Mouse (Mus musculus) embryonic facial prominence, embryonic 10.5 days (tissue): Measurements from ENCODE around the gene AU022252. TPM values are rescaled to one million over a fixed set of nuclear protein-coding genes. Genes with fewer than 3 reads are reported as not detected.
A peak's percentile ranks its signal among the peaks of the same experiment; 100 is the strongest.

Experiments
- DNase-seq: peaks from one replicate; pipeline ENCODE4 v3.0.0-alpha.2; 2017; ENCODE audit warnings: low spot score
- H3K27ac ChIP-seq: fragments of 300-500 bp; sonication (generic); replicated peaks from 2 replicates; pipeline ENCODE4 v1.5.1; 2016; ENCODE audit warnings: mild to moderate bottlenecking
- H3K27me3 ChIP-seq: fragments of 300-500 bp; sonication (generic); replicated peaks from 2 replicates; pipeline ENCODE4 v1.6.1; 2016; ENCODE audit warnings: low read depth, mild to moderate bottlenecking; ENCODE audit not compliant: poor library complexity, severe bottlenecking
- H3K36me3 ChIP-seq: fragments of 300-500 bp; sonication (generic); replicated peaks from 2 replicates; pipeline ENCODE4 v1.6.1; 2016; ENCODE audit warnings: mild to moderate bottlenecking, moderate library complexity
- H3K4me1 ChIP-seq: fragments of 300-500 bp; sonication (generic); 2 replicates; pipeline ENCODE4 v1.6.1; 2016
- H3K4me3 ChIP-seq: fragments of 300-500 bp; sonication (generic); 2 replicates; pipeline ENCODE4 v1.5.1; 2016; ENCODE audit warnings: mild to moderate bottlenecking, moderate library complexity
- H3K9me3 ChIP-seq: fragments of 300-500 bp; sonication (generic); 2 replicates; pipeline ENCODE4 v1.6.1; 2016; ENCODE audit warnings: mild to moderate bottlenecking
- WGBS: fragments of 180-500 bp; shearing (Covaris S2); methylation state at CpG from one replicate; pipeline ENCODE4 v1.1.7; 2016; 5-methylcytosine and 5-hydroxymethylcytosine counted together
- polyA plus RNA-seq: library from polyadenylated mRNA; unstranded; fragments of >200 nt; fragmentation: Nextera tagmentation; extraction: Ambion mirVana; gene quantifications from 2 replicates; pipeline ENCODE4 v1.2.1, GENCODE M21; 2016

The AU022252 gene
- polyA plus RNA-seq, 1 experiment from 2014 or later: 40.2 TPM

GRCm38 (mm10) chr4:119194909-119195581 is 37.5 kb downstream of the AU022252 start, which contains the start of gene Svbp:
Gene Svbp (plus strand): TSS chr4:119195306.
- H3K4me3 ChIP-seq: peak within 1 kb of the TSS; percentile 86
- no peaks in the 10 kb centered on the region for H3K9me3 ChIP-seq
- peak; percentile 97 for DNase-seq
- peaks cover 18% of the 10 kb centered on the region; the same call in 1 of the 2 replicates for H3K36me3 ChIP-seq
- H3K4me1 ChIP-seq: peaks cover 31% of the 10 kb centered on the region
- H3K27me3 ChIP-seq: no peaks in the 10 kb centered on the region
- under 1% methylated on average over 47 of the region's 47 CpGs for WGBS
- H3K27ac ChIP-seq: peak within 1 kb of the TSS; percentile 90

GRCm38 (mm10) chr4:119192757-119193156 is 39.8 kb downstream of the AU022252 start:
- 91% methylated on average over 4 of the region's 4 CpGs for WGBS
- no peak overlapping the region for H3K27ac ChIP-seq
- H3K4me1 ChIP-seq: peaks cover 25% of the 10 kb centered on the region
- H3K36me3 ChIP-seq: peaks cover 8% of the 10 kb centered on the region; the same call in 1 of the 2 replicates
- H3K27me3 ChIP-seq: no peaks in the 10 kb centered on the region
- H3K9me3 ChIP-seq: no peaks in the 10 kb centered on the region
- H3K4me3 ChIP-seq: no peak overlapping the region
- no peak for DNase-seq

DNA sequence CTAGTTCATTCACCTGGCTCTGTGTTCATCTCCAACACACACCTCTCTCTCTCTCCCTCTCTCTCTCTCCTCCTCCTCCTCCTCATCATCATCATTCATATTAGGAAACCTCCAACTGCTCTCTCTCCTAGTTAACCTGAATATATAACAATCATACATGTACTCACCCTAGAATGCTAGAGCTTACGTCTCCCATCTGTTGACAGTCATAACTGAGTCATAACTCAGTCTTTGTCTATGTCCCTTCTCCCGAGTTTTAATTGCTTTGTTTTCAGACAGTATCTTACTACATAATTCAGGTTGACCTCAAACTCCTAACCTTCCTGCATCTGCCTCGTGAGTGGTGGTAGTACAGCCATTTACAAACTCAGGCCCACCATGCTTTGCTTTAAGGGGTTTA is 41.2 kb downstream of the AU022252 start:
- H3K27ac ChIP-seq: no peak overlapping the region
- no peak overlapping the region for H3K4me3 ChIP-seq
- H3K4me1 ChIP-seq: peaks cover 12% of the 10 kb centered on the region
- DNase-seq: no peak
- no peaks in the 10 kb centered on the region for H3K9me3 ChIP-seq
- no peaks in the 10 kb centered on the region for H3K27me3 ChIP-seq
- WGBS: 73% methylated on average over 3 of the region's 3 CpGs
- no peaks in the 10 kb centered on the region for H3K36me3 ChIP-seq

DNA sequence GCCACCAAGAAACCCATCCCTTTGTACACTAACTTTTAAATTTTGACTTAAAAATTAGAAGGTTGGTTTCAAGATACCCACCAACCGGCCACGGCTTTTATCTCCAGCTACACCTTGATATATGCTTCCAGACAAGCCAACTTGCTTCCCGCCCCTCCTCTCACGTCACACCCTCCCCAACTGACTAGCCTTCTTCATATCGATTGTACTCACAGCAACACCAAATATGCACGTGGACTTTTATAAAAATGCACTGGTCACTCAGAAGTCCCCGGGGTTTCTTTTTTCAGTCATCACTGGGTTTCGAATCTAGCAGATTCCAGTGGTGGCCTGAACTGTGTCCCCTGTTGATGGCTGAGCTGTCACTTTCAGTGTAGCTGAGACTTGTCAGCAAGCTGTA is 41.9 kb downstream of the AU022252 start:
- no peak overlapping the region for H3K4me3 ChIP-seq
- H3K36me3 ChIP-seq: no peaks in the 10 kb centered on the region
- no peaks in the 10 kb centered on the region for H3K9me3 ChIP-seq
- H3K4me1 ChIP-seq: peaks cover 6% of the 10 kb centered on the region; the same call in 1 of the 2 replicates
- H3K27me3 ChIP-seq: no peaks in the 10 kb centered on the region
- H3K27ac ChIP-seq: no peak overlapping the region
- DNase-seq: no peak
- WGBS: 89% methylated on average over 8 of the region's 8 CpGs

DNA sequence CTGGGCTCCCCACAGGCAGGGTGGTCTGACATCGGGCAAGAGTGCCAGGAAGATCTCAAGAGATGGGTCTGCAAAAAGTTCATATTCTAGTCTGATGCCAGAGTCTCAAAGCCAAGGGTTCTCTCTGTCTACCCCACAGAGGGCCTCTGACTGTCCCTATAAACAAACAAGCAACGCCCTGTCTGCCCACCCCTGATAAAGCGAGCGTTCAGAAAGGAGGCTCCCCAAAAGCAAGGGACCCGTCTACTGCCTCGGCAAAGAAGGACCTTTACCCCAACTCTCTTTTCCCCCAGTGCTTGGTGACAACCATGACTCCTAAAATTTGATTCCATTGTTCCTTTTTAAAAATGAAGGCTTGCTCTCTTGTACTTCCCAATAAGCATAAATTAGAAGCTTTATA is 42.6 kb downstream of the AU022252 start, which contains the start of gene Ermap:
Gene Ermap, minus strand, starts transcription at position 148 of the 400 bp plus-strand sequence.
- Histone ChIP-seq H3K36me3 (no peaks in the 10 kb centered on the region), H3K4me3 (no peak within 1 kb of the TSS), H3K27ac (no peak within 1 kb of the TSS), H3K9me3 (no peaks in the 10 kb centered on the region), H3K27me3 (no peaks in the 10 kb centered on the region), H3K4me1 (no peaks in the 10 kb centered on the region)
- WGBS: 77% methylated on average over 6 of the region's 6 CpGs
- no peak for DNase-seq

DNA sequence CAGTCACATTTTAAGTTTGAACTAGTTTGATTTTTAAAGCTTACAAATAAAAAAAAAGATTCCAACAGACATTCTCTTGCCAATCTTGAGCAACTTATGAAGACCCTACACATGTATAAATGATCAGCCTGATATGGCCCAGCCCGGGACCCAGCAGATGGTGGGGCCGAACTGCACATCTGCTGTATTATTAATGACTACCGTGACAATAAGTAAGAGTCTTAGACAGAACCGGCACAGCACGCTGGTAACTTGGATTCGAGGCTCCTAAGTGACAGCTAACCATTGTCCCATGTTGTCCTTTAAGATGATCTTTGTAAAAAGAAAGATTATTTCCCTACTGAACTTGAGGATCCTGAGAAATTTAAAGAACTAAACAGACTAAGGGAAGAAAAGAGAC is 43.1 kb downstream of the AU022252 start:
- H3K27me3 ChIP-seq: no peaks in the 10 kb centered on the region
- no peaks in the 10 kb centered on the region for H3K4me1 ChIP-seq
- DNase-seq: no peak
- H3K36me3 ChIP-seq: no peaks in the 10 kb centered on the region
- 85% methylated on average over 6 of the region's 6 CpGs for WGBS
- no peak overlapping the region for H3K4me3 ChIP-seq
- H3K27ac ChIP-seq: no peak overlapping the region
- no peaks in the 10 kb centered on the region for H3K9me3 ChIP-seq

GRCm38 (mm10) chr4:119188060-119188785 is 44.3 kb downstream of the AU022252 start:
- Histone ChIP-seq H3K36me3 (no peaks in the 10 kb centered on the region), H3K9me3 (no peaks in the 10 kb centered on the region), H3K4me1 (no peaks in the 10 kb centered on the region), H3K27ac (no peak overlapping the region), H3K27me3 (no peaks in the 10 kb centered on the region), H3K4me3 (peak overlapping the region; percentile 18; the same call in 1 of the 2 replicates)
- WGBS: 56% methylated on average over 11 of the region's 11 CpGs
- DNase-seq: no peak

DNA sequence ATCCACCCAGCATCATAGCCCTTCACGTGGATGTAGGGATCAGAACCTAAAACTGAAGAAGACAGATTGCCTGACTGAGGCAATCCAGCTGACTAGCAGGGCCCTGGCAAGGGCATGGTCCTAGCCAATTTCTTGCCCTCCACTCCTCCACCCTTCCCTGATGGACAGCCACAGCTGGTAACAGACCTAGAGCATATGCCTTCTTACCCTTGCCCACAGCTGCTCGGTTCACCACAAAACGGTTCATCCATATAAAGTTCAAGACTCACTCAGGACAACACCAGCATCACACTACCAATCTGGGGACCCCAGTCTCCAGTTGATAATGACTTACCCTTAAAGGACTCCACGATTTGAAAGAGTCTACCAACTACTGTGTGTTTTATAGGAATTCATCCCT is 46.7 kb downstream of the AU022252 start:
- 86% methylated on average over 4 of the region's 4 CpGs for WGBS
- H3K36me3 ChIP-seq: no peaks in the 10 kb centered on the region
- DNase-seq: no peak

DNA sequence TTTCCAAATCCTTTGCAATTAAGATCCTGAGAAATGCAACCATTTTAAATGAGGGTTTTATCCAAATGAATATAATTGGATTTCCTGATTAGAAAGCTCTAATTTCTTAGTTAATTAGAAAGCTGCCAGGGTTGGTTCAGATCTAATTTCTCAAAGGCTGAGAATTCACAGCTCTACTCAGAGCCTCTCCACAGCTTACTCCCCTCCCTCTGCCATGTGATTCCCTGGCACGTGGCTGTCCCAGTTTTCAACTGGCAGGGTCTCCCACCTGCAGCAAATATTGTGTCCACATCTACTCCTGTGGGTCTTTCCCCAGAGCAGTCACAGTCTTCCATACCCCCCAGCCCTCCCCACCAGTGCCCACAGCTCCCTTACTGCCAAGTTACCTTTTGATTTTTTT is 49.0 kb downstream of the AU022252 start:
- Histone ChIP-seq H3K4me1 (no peaks in the 10 kb centered on the region), H3K27me3 (no peaks in the 10 kb centered on the region; the same call in 1 of the 2 replicates), H3K27ac (no peak overlapping the region), H3K4me3 (no peak overlapping the region), H3K9me3 (no peaks in the 10 kb centered on the region), H3K36me3 (no peaks in the 10 kb centered on the region)
- 50% methylated on average over 1 of the region's 1 CpGs for WGBS
- no peak for DNase-seq

More for the DNA sequence above, 46.7 kb downstream of the AU022252 start:
- H3K4me1 ChIP-seq: no peaks in the 10 kb centered on the region
- H3K27ac ChIP-seq: no peak overlapping the region
- no peak overlapping the region for H3K4me3 ChIP-seq
- H3K9me3 ChIP-seq: no peaks in the 10 kb centered on the region
- H3K27me3 ChIP-seq: no peaks in the 10 kb centered on the region; the same call in 1 of the 2 replicates

DNA sequence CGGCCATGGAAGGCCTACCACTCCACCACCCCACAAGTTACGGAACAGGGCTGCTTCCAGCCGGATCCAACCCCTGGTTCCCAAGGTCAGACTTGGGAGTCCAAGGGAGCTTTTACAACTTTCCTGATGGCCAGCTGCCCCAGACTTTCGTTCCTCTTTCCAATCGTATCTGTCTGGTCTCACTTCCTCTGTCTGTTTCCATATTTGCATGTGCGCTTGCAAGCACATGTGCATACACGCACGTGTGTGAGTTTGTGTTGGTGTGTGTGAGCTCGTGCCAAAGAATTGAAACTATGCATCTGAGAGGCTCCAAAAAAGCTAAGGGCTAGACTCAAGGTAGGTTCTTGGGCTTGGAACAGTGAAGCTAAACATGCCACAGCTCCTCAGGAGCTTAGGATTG is 51.1 kb downstream of the AU022252 start:
- Histone ChIP-seq H3K27me3 (no peaks in the 10 kb centered on the region; the same call in 1 of the 2 replicates), H3K36me3 (no peaks in the 10 kb centered on the region), H3K27ac (no peak overlapping the region), H3K4me1 (no peaks in the 10 kb centered on the region), H3K4me3 (no peak overlapping the region), H3K9me3 (no peaks in the 10 kb centered on the region)
- DNase-seq: no peak
- WGBS: 88% methylated on average over 9 of the region's 9 CpGs

- no peak for DNase-seq
- H3K27me3 ChIP-seq: no peaks in the 10 kb centered on the region; the same call in 1 of the 2 replicates
- H3K36me3 ChIP-seq: no peaks in the 10 kb centered on the region
- WGBS: 61% methylated on average over 4 of the region's 4 CpGs
- H3K9me3 ChIP-seq: no peaks in the 10 kb centered on the region
- H3K4me1 ChIP-seq: no peaks in the 10 kb centered on the region
- H3K4me3 ChIP-seq: no peak overlapping the region
- H3K27ac ChIP-seq: no peak overlapping the region
These were observed 52.3 kb downstream of the AU022252 start for GRCm38 (mm10) chr4:119180133-119180707.

- Histone ChIP-seq H3K4me1 (peaks cover under 1% of the 10 kb centered on the region; the same call in 1 of the 2 replicates), H3K4me3 (no peak overlapping the region), H3K9me3 (no peaks in the 10 kb centered on the region), H3K36me3 (no peaks in the 10 kb centered on the region), H3K27ac (no peak overlapping the region), H3K27me3 (no peaks in the 10 kb centered on the region; the same call in 1 of the 2 replicates)
- WGBS: 72% methylated on average over 18 of the region's 18 CpGs
- DNase-seq: no peak
These were observed 54.2 kb downstream of the AU022252 start for GRCm38 (mm10) chr4:119178331-119178730.
